Comparison of ENCODE assay signal across 8 mouse cellular contexts in genomic region chr11:86757142-86757479, GRCm38 (mm10). TPM values are rescaled to one million over a fixed set of nuclear protein-coding genes. Genes with fewer than 3 reads are reported as not detected.
DNase-seq lines count a peak whose midpoint lies in the region; ATAC-seq and TF ChIP-seq lines count a peak whose summit lies in the region.

No protein-coding gene starts in this region.

- no peaks in the 10 kb centered on the region for H3K36me3 ChIP-seq in liver, adult 2 months (ENCODE audit: control insufficient read depth, insufficient read depth, low read length)
- H3K36me3 ChIP-seq in embryonic facial prominence, embryonic 13.5 days = 0 out of 2 replicates have a peak, but pooled peaks cover 2% of the 10 kb centered on the region
- no peaks in the 10 kb centered on the region for H3K36me3 ChIP-seq in intestine, embryonic 15.5 days
- H3K36me3 ChIP-seq in neural tube, embryonic 12.5 days = no peaks in the 10 kb centered on the region; the same call in 1 of the 2 replicates

- peak overlapping the region; percentile 90 for H3K27ac ChIP-seq in liver, adult 2 months (replicated peaks; ENCODE audit: insufficient read depth, low read depth, low read length)
- H3K27ac ChIP-seq in embryonic facial prominence, embryonic 13.5 days = peak overlapping the region; percentile 97
- H3K27ac ChIP-seq in intestine, embryonic 15.5 days = peak overlapping the region; percentile 96
- peak overlapping the region; percentile 98 for H3K27ac ChIP-seq in neural tube, embryonic 12.5 days

- peak overlapping the region; percentile 89 for H3K9ac ChIP-seq in liver, adult 2 months (ENCODE audit: low read depth, low read length)
- H3K9ac ChIP-seq in embryonic facial prominence, embryonic 13.5 days = peak overlapping the region; percentile 95
- peak overlapping the region; percentile 98 for H3K9ac ChIP-seq in intestine, embryonic 15.5 days
- H3K9ac ChIP-seq in neural tube, embryonic 12.5 days = peak overlapping the region; percentile 93

- H3K4me3 ChIP-seq in liver, adult 2 months (ENCODE audit: insufficient read depth, low read depth, low read length) = peak overlapping the region; percentile 85
- peak overlapping the region; percentile 95 for H3K4me3 ChIP-seq in embryonic facial prominence, embryonic 13.5 days
- peak overlapping the region; percentile 92 for H3K4me3 ChIP-seq in intestine, embryonic 15.5 days (replicated peaks)
- H3K4me3 ChIP-seq in neural tube, embryonic 12.5 days = peak overlapping the region; percentile 93

- ATAC-seq in embryonic facial prominence, embryonic 13.5 days (ENCODE audit: insufficient number of reproducible peaks, insufficient read depth, low FRiP score, low TSS enrichment, low read depth) = no peak; the same call in 1 of the 2 replicates
- no peak for ATAC-seq in intestine, embryonic 15.5 days
- peak; percentile 78 for ATAC-seq in neural tube, embryonic 12.5 days (ENCODE audit: low FRiP score, low read depth)
- ATAC-seq in monocyte, adult 5-6 weeks (replicated peaks; ENCODE audit: insufficient number of reproducible peaks, low FRiP score, low TSS enrichment, poor library complexity, severe bottlenecking) = no peak; the same call in 1 of the 2 replicates

- H3K79me2 ChIP-seq in liver, adult 2 months (ENCODE audit: control insufficient read depth, insufficient read depth, low read length) = peaks cover 20% of the 10 kb centered on the region; the same call in 1 of the 2 replicates

- under 1% methylated on average over 18 of the region's 18 CpGs for WGBS in liver, adult 2 months
- WGBS in embryonic facial prominence, embryonic 13.5 days = 2% methylated on average over 18 of the region's 18 CpGs
- WGBS in intestine, embryonic 15.5 days = under 1% methylated on average over 18 of the region's 18 CpGs
- under 1% methylated on average over 18 of the region's 18 CpGs for WGBS in neural tube, embryonic 12.5 days

- H3K4me1 ChIP-seq in liver, adult 2 months (ENCODE audit: control insufficient read depth, insufficient read depth, low read length) = peaks cover 10% of the 10 kb centered on the region
- H3K4me1 ChIP-seq in embryonic facial prominence, embryonic 13.5 days = peaks cover 29% of the 10 kb centered on the region
- H3K4me1 ChIP-seq in intestine, embryonic 15.5 days (replicated peaks) = peaks cover 11% of the 10 kb centered on the region
- peaks cover 21% of the 10 kb centered on the region for H3K4me1 ChIP-seq in neural tube, embryonic 12.5 days

- no peaks in the 10 kb centered on the region for H3K27me3 ChIP-seq in liver, adult 2 months (ENCODE audit: control insufficient read depth, insufficient read depth, low read length)
- H3K27me3 ChIP-seq in embryonic facial prominence, embryonic 13.5 days = no peaks in the 10 kb centered on the region
- no peaks in the 10 kb centered on the region for H3K27me3 ChIP-seq in intestine, embryonic 15.5 days (replicated peaks)
- H3K27me3 ChIP-seq in neural tube, embryonic 12.5 days (replicated peaks) = no peaks in the 10 kb centered on the region

- DNase-seq in liver, adult 2 months (ENCODE audit: extremely low read depth, low read depth, low spot score) = no peak
- no peak for DNase-seq in liver
- DNase-seq in adipocyte (ENCODE audit: low spot score) = no peak
- no peak for DNase-seq in c-Kit-positive CD71-positive TER-119-positive erythroid progenitor cells, embryonic 14.5 days (ENCODE audit: low spot score)

- H3K4me2 ChIP-seq in embryonic facial prominence, embryonic 13.5 days = peak overlapping the region; percentile 93
- H3K4me2 ChIP-seq in intestine, embryonic 15.5 days (replicated peaks) = peak overlapping the region; percentile 81
- peak overlapping the region; percentile 89 for H3K4me2 ChIP-seq in neural tube, embryonic 12.5 days (replicated peaks)

- no peak for TF ChIP-seq POLR2A in liver, adult 2 months (IDR thresholded peaks at IDR 0.05; ENCODE audit: extremely low read depth, insufficient read depth, low read length)

- no peaks in the 10 kb centered on the region for H3K9me3 ChIP-seq in embryonic facial prominence, embryonic 13.5 days
- no peaks in the 10 kb centered on the region for H3K9me3 ChIP-seq in intestine, embryonic 15.5 days
- no peaks in the 10 kb centered on the region for H3K9me3 ChIP-seq in neural tube, embryonic 12.5 days

- no peak for TF ChIP-seq CTCF in liver, adult 2 months (IDR thresholded peaks at IDR 0.05; ENCODE audit: low read depth, low read length)

RNA-seq across cellular contexts. Expression of gene Cltc, which starts 0.3 kb away (rescaled TPM):
- total RNA-seq in liver, adult 2 months (2014; rRNA removed) = 191 and 225 TPM in 2 replicates
- polyA plus RNA-seq in liver, adult 2 months (2012; rRNA removed) = 43.8 and 49.9 TPM in 2 replicates
- 106 and 129 TPM in 2 replicates for polyA plus RNA-seq in embryonic facial prominence, embryonic 13.5 days (2015; fragmentation: Nextera tagmentation; extraction: Ambion mirVana)
- polyA plus RNA-seq in intestine, embryonic 15.5 days (2015; fragmentation: Nextera tagmentation; extraction: Ambion mirVana) = 134 and 135 TPM in 2 replicates
- polyA plus RNA-seq in neural tube, embryonic 12.5 days (2016; fragmentation: Nextera tagmentation; extraction: Ambion mirVana) = 150 and 166 TPM in 2 replicates
- total RNA-seq in monocyte, adult 5-6 weeks (2017) = 160 to 175 TPM (median 162 TPM) in 3 replicates

RNA-seq across cellular contexts. Expression of gene Dhx40, which starts 50.4 kb away (rescaled TPM):
- total RNA-seq in liver, adult 2 months (2014; rRNA removed) = 28.6 and 28.9 TPM in 2 replicates
- polyA plus RNA-seq in liver, adult 2 months (2012; rRNA removed) = 3.4 and 3.5 TPM in 2 replicates
- 27.0 and 27.7 TPM in 2 replicates for polyA plus RNA-seq in embryonic facial prominence, embryonic 13.5 days (2015; fragmentation: Nextera tagmentation; extraction: Ambion mirVana)
- 15.3 and 16.0 TPM in 2 replicates for polyA plus RNA-seq in intestine, embryonic 15.5 days (2015; fragmentation: Nextera tagmentation; extraction: Ambion mirVana)
- polyA plus RNA-seq in neural tube, embryonic 12.5 days (2016; fragmentation: Nextera tagmentation; extraction: Ambion mirVana) = 32.3 and 35.5 TPM in 2 replicates
- total RNA-seq in monocyte, adult 5-6 weeks (2017) = 67.6 to 151 TPM (median 147 TPM) in 3 replicates
